Mouse (Mus musculus): ENCODE data around the gene Tbx15. TPM values are rescaled to one million over a fixed set of nuclear protein-coding genes. Genes with fewer than 3 reads are reported as not detected.

Gene Tbx15
- polyA plus RNA-seq, 2 experiments = 0.06 TPM; not detected in 1

DNA sequence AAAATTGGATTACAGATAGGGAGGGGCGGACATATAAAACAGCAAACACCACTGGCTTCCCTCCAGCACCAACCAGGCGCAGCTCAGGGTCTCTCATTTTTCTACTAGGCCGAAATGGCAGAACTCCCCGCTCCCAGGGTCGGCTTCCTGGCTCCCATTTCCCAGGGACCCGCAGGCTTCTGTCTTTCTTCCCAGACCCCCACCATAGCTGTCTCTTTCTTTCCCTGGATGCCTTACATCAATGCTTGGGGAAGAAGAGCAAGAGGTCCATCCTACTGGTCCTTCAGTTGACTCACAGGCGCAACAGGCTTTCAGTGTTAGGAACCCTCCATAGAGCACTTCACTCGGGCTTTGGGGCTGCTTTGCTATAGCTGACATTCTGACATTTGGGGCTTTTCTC is 2.3 kb downstream of the Tbx15 start:
- TF ChIP-seq CTCF (IDR thresholded peaks at IDR 0.05; ENCODE audit: low read depth) = no peak
- TF ChIP-seq EP300 (IDR thresholded peaks at IDR 0.05; ENCODE audit: low read depth) = no peak
- no peak for ATAC-seq (ENCODE audit: insufficient read depth)
- DNase-seq (ENCODE audit: low read depth in 3 of 3, low spot score in 3 of 3) = no peak
- Histone ChIP-seq H3K4me2 (ENCODE audit: low read depth) (no peak overlapping the region), H3K27ac (no peak overlapping the region), H3K36me3 (replicated peaks; ENCODE audit: control insufficient read depth, insufficient read depth, low read depth) (no peaks in the 10 kb centered on the region), H3K4me1 (replicated peaks; ENCODE audit: control insufficient read depth in 2 of 2, insufficient read depth in 2 of 2, low read length in 1 of 2) (no peaks in the 10 kb centered on the region), H3K4me3 (ENCODE audit: insufficient read depth in 1 of 2, low read depth in 2 of 2, low read length in 2 of 2) (no peak overlapping the region), H3K27me3 (ENCODE audit: control insufficient read depth, insufficient read depth, low read length) (peaks cover 84% of the 10 kb centered on the region), H3K9me3 (ENCODE audit: control insufficient read depth, low read length) (no peaks in the 10 kb centered on the region), H3K9ac (replicated peaks) (no peak overlapping the region)
- WGBS (ENCODE audit: insufficient replicate concordance) = 7% methylated on average over 8 of the region's 8 CpGs

DNA sequence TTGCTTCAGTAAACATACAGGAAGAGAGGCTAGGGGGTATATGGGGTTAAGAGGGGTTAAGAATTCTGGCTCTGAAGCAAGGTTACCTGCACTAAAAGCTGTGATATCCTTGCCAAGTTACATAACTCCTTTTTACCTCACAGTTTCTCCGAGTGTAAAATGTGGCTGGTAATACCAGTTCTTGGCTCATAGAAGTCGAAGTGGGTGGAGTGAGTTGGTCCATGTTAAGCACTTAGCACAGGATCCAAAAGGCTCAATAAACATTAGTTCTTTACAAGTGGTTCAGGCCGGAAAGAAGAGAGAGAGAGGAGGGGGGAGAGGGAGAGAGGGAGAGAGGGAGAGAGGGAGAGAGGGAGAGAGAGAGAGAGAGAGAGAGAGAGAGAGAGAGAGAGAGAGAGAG is 5.2 kb downstream of the Tbx15 start:
- no peak for ATAC-seq (ENCODE audit: insufficient read depth)
- 16% methylated on average over 3 of the region's 3 CpGs for WGBS (ENCODE audit: insufficient replicate concordance)

GRCm38 (mm10) chr3:99246629-99247028 is 6.4 kb downstream of the Tbx15 start:
- ATAC-seq (ENCODE audit: insufficient read depth) (no peak), DNase-seq (ENCODE audit: low read depth in 3 of 3, low spot score in 3 of 3) (no peak)
- WGBS (ENCODE audit: insufficient replicate concordance) = 20% methylated on average over 3 of the region's 3 CpGs
- no peak overlapping the region for H3K4me3 ChIP-seq (ENCODE audit: insufficient read depth in 1 of 2, low read depth in 2 of 2, low read length in 2 of 2)
- no peak for TF ChIP-seq EP300 (IDR thresholded peaks at IDR 0.05; ENCODE audit: low read depth)
- TF ChIP-seq CTCF (IDR thresholded peaks at IDR 0.05; ENCODE audit: low read depth) = no peak
- no peaks in the 10 kb centered on the region for H3K36me3 ChIP-seq (replicated peaks; ENCODE audit: control insufficient read depth, insufficient read depth, low read depth)
- no peaks in the 10 kb centered on the region for H3K4me1 ChIP-seq (replicated peaks; ENCODE audit: control insufficient read depth in 2 of 2, insufficient read depth in 2 of 2, low read length in 1 of 2)
- H3K9me3 ChIP-seq (ENCODE audit: control insufficient read depth, low read length) = no peaks in the 10 kb centered on the region
- no peak overlapping the region for H3K9ac ChIP-seq (replicated peaks)
- no peak overlapping the region for H3K27ac ChIP-seq
- H3K27me3 ChIP-seq (ENCODE audit: control insufficient read depth, insufficient read depth, low read length) = peaks cover 84% of the 10 kb centered on the region
- no peak overlapping the region for H3K4me2 ChIP-seq (ENCODE audit: low read depth)

More for the DNA sequence above, 5.2 kb downstream of the Tbx15 start:
- H3K27ac ChIP-seq = no peak overlapping the region
- no peaks in the 10 kb centered on the region for H3K9me3 ChIP-seq (ENCODE audit: control insufficient read depth, low read length)
- H3K4me2 ChIP-seq (ENCODE audit: low read depth) = no peak overlapping the region
- H3K27me3 ChIP-seq (ENCODE audit: control insufficient read depth, insufficient read depth, low read length) = peaks cover 84% of the 10 kb centered on the region
- no peaks in the 10 kb centered on the region for H3K36me3 ChIP-seq (replicated peaks; ENCODE audit: control insufficient read depth, insufficient read depth, low read depth)
- no peak overlapping the region for H3K9ac ChIP-seq (replicated peaks)
- no peak for DNase-seq (ENCODE audit: low read depth in 3 of 3, low spot score in 3 of 3)
- no peak overlapping the region for H3K4me3 ChIP-seq (ENCODE audit: insufficient read depth in 1 of 2, low read depth in 2 of 2, low read length in 2 of 2)
- no peaks in the 10 kb centered on the region for H3K4me1 ChIP-seq (replicated peaks; ENCODE audit: control insufficient read depth in 2 of 2, insufficient read depth in 2 of 2, low read length in 1 of 2)
- TF ChIP-seq EP300 (IDR thresholded peaks at IDR 0.05; ENCODE audit: low read depth) (no peak), CTCF (IDR thresholded peaks at IDR 0.05; ENCODE audit: low read depth) (no peak)

GRCm38 (mm10) chr3:99247586-99247985 is 7.4 kb downstream of the Tbx15 start:
- no peaks in the 10 kb centered on the region for H3K9me3 ChIP-seq (ENCODE audit: control insufficient read depth, low read length)
- no peak overlapping the region for H3K4me3 ChIP-seq (ENCODE audit: insufficient read depth in 1 of 2, low read depth in 2 of 2, low read length in 2 of 2)
- DNase-seq (ENCODE audit: low read depth in 3 of 3, low spot score in 3 of 3) (no peak), ATAC-seq (ENCODE audit: insufficient read depth) (no peak)
- 4% methylated on average over 4 of the region's 4 CpGs for WGBS (ENCODE audit: insufficient replicate concordance)
- no peak overlapping the region for H3K27ac ChIP-seq
- no peaks in the 10 kb centered on the region for H3K36me3 ChIP-seq (replicated peaks; ENCODE audit: control insufficient read depth, insufficient read depth, low read depth)
- H3K4me2 ChIP-seq (ENCODE audit: low read depth) = no peak overlapping the region
- H3K9ac ChIP-seq (replicated peaks) = no peak overlapping the region
- H3K4me1 ChIP-seq (replicated peaks; ENCODE audit: control insufficient read depth in 2 of 2, insufficient read depth in 2 of 2, low read length in 1 of 2) = no peaks in the 10 kb centered on the region
- no peak for TF ChIP-seq EP300 (IDR thresholded peaks at IDR 0.05; ENCODE audit: low read depth)
- H3K27me3 ChIP-seq (ENCODE audit: control insufficient read depth, insufficient read depth, low read length) = peaks cover 85% of the 10 kb centered on the region

GRCm38 (mm10) chr3:99247996-99248801 is 8.0 kb downstream of the Tbx15 start:
- Histone ChIP-seq H3K4me2 (ENCODE audit: low read depth) (no peak overlapping the region), H3K9ac (replicated peaks) (no peak overlapping the region), H3K9me3 (ENCODE audit: control insufficient read depth, low read length) (no peaks in the 10 kb centered on the region), H3K36me3 (replicated peaks; ENCODE audit: control insufficient read depth, insufficient read depth, low read depth) (no peaks in the 10 kb centered on the region), H3K4me3 (ENCODE audit: insufficient read depth in 1 of 2, low read depth in 2 of 2, low read length in 2 of 2) (no peak overlapping the region), H3K4me1 (replicated peaks; ENCODE audit: control insufficient read depth in 2 of 2, insufficient read depth in 2 of 2, low read length in 1 of 2) (no peaks in the 10 kb centered on the region), H3K27me3 (ENCODE audit: control insufficient read depth, insufficient read depth, low read length) (peaks cover 85% of the 10 kb centered on the region), H3K27ac (no peak overlapping the region)
- no peak for DNase-seq (ENCODE audit: low read depth in 3 of 3, low spot score in 3 of 3)
- TF ChIP-seq EP300 (IDR thresholded peaks at IDR 0.05; ENCODE audit: low read depth) = no peak
- no peak for TF ChIP-seq CTCF (IDR thresholded peaks at IDR 0.05; ENCODE audit: low read depth)
- no peak for ATAC-seq (ENCODE audit: insufficient read depth)
- 3% methylated on average over 28 of the region's 28 CpGs for WGBS (ENCODE audit: insufficient replicate concordance)
